Mouse (Mus musculus): ENCODE data around the gene Gm20449. TPM values are rescaled to one million over a fixed set of nuclear protein-coding genes. Genes with fewer than 3 reads are reported as not detected.
"Not testable (repeated sequence)": the region's sequence is repeated elsewhere in the genome, so short reads cannot be mapped to it uniquely, and the experiment has no call there.

Gm20449 gene
- under 1 TPM; 0.30 to 0.36 TPM for total RNA-seq (2021)
- long read RNA-seq, experiment 1, partial matches to known transcripts: 0 of 1 reads
- long read RNA-seq, experiment 1, other reads (novel, unspliced or antisense): 1 of 1 reads
- long read RNA-seq, experiment 2: 0 reads

- DNase-seq (ENCODE audit: low spot score in 2 of 2): peak; percentile 99
Measured at GRCm38 (mm10) chr7:41499389-41500049, at the start of gene Gm20449, which contains the start of gene AW146154. Gene Gm20449 (minus strand): TSS chr7:41499417. Gene AW146154 (minus strand): TSS chr7:41499890.

GRCm38 (mm10) chr7:41512672-41513071 lies 13.5 kb upstream of the Gm20449 start:
- DNase-seq (ENCODE audit: low spot score in 2 of 2): no peak

- DNase-seq (ENCODE audit: low spot score in 2 of 2): no peak
Measured at GRCm38 (mm10) chr7:41512207-41512606, 13.0 kb upstream of the Gm20449 start.

- DNase-seq (ENCODE audit: low spot score in 2 of 2): peak in 1 of 2 experiments; percentile 6
Measured at GRCm38 (mm10) chr7:41502402-41502801, 3.2 kb upstream of the Gm20449 start.

- DNase-seq (ENCODE audit: low spot score in 2 of 2): peak in 1 of 2 experiments; percentile 81
Measured at GRCm38 (mm10) chr7:41500151-41500934, 1.1 kb upstream of the Gm20449 start.

GRCm38 (mm10) chr7:41499018-41499388 lies 214 bp downstream of the Gm20449 start:
- DNase-seq (ENCODE audit: low spot score in 2 of 2): not testable (repeated sequence)

- DNase-seq (ENCODE audit: low spot score in 2 of 2): peak in 1 of 2 experiments; percentile 27
Measured at GRCm38 (mm10) chr7:41498464-41498863, 753 bp downstream of the Gm20449 start.

- peak in 1 of 2 experiments; percentile 2 for DNase-seq (ENCODE audit: low spot score in 2 of 2)
Measured at GRCm38 (mm10) chr7:41497871-41498270, 1.3 kb downstream of the Gm20449 start.

GRCm38 (mm10) chr7:41451864-41452263 lies 47.4 kb downstream of the Gm20449 start:
- no peak for DNase-seq (ENCODE audit: low spot score in 2 of 2)

GRCm38 (mm10) chr7:41448596-41448995 lies 50.6 kb downstream of the Gm20449 start, which contains the start of gene Vmn2r57:
Gene Vmn2r57 (minus strand): TSS chr7:41448696.
- DNase-seq (ENCODE audit: low spot score in 2 of 2): not testable (repeated sequence)

GRCm38 (mm10) chr7:41394130-41394529 lies 105.1 kb downstream of the Gm20449 start:
- DNase-seq (ENCODE audit: low spot score in 2 of 2): no peak

GRCm38 (mm10) chr7:41393048-41393971 lies 105.9 kb downstream of the Gm20449 start, which contains the start of gene AI987944:
Gene AI987944 (minus strand): TSS chr7:41393379.
- DNase-seq (ENCODE audit: low spot score in 2 of 2): peak; percentile 81 to 93

Other genes starting within 250 kb of the Gm20449 start
- gene AI987944, start 106.0 kb downstream of the Gm20449 start, total RNA-seq (2021): 10 to 100 TPM; 10.8 to 11.0 TPM
- under 1 TPM; 0.26 to 0.39 TPM for gene Vmn2r57, start 50.7 kb downstream of the Gm20449 start, total RNA-seq (2021)
- 10 to 100 TPM; 10.9 to 11.2 TPM for gene AW146154, start 473 bp upstream of the Gm20449 start, total RNA-seq (2021)
- not detected for gene Gm6871, start 74.2 kb upstream of the Gm20449 start, total RNA-seq (2021)
- gene 2610021A01Rik, start 99.8 kb upstream of the Gm20449 start, total RNA-seq (2021): 10 to 100 TPM; 22.6 to 28.2 TPM
- gene Zfp788, start 133.8 kb upstream of the Gm20449 start, total RNA-seq (2021): 10 to 100 TPM; 33.1 to 34.3 TPM